Mouse (Mus musculus) stomach, postnatal 0 days (tissue): ENCODE data around the gene Wdr25. TPM values are rescaled to one million over a fixed set of nuclear protein-coding genes. Genes with fewer than 3 reads are reported as not detected.

ENCODE experiments used
- ATAC-seq: fragments of 200-750 bp; cut with Nextera tagmentation; 2 replicates; pipeline ENCODE4 v1.8.0; 2017; ENCODE audit not compliant: low FRiP score, low TSS enrichment
- DNase-seq: peaks from one replicate; pipeline ENCODE4 v3.0.0-alpha.2; 2016; ENCODE audit warnings: low spot score
- H3K27ac ChIP-seq: fragments of 300-500 bp; sonication (generic); replicated peaks from 2 replicates; pipeline ENCODE4 v1.5.1; 2014; ENCODE audit warnings: mild to moderate bottlenecking, control low read depth
- H3K27me3 ChIP-seq: fragments of 300-500 bp; sonication (generic); 2 replicates; pipeline ENCODE4 v1.6.1; 2014; ENCODE audit warnings: low read length; ENCODE audit not compliant: control insufficient read depth, insufficient read depth
- H3K36me3 ChIP-seq: fragments of 300-500 bp; sonication (generic); 2 replicates; pipeline ENCODE4 v1.6.1; 2014; ENCODE audit warnings: low read length, mixed read lengths; ENCODE audit not compliant: control insufficient read depth, insufficient read depth
- H3K4me1 ChIP-seq: fragments of 300-500 bp; sonication (generic); replicated peaks from 2 replicates; pipeline ENCODE4 v1.6.1; 2014; ENCODE audit warnings: antibody characterized with exemption; ENCODE audit not compliant: control insufficient read depth, insufficient read depth
- H3K4me2 ChIP-seq: fragments of 300-500 bp; sonication (generic); replicated peaks from 2 replicates; pipeline ENCODE4 v1.6.1; 2014; ENCODE audit warnings: low read depth, mild to moderate bottlenecking, control low read depth, moderate library complexity
- H3K4me3 ChIP-seq: fragments of 300-500 bp; sonication (generic); 2 replicates; pipeline ENCODE4 v1.5.1; 2014; ENCODE audit warnings: low read depth, low read length, control low read depth
- H3K9ac ChIP-seq: fragments of 300-500 bp; sonication (generic); 2 replicates; pipeline ENCODE4 v1.6.1; 2014; ENCODE audit warnings: mild to moderate bottlenecking, low read length, control low read depth, mixed read lengths
- H3K9me3 ChIP-seq: fragments of 300-500 bp; sonication (generic); 2 replicates; pipeline ENCODE4 v1.6.1; 2016; ENCODE audit warnings: low read length; ENCODE audit not compliant: control insufficient read depth
- CTCF ChIP-seq: IDR thresholded peaks from 2 replicates; pipeline ENCODE4 v1.5.1; 2016; ENCODE audit warnings: antibody characterized with exemption, low read depth, mild to moderate bottlenecking, moderate library complexity
- EP300 ChIP-seq: optimal IDR thresholded peaks from 2 replicates; pipeline ENCODE3; 2016; ENCODE audit warnings: antibody characterized with exemption
- WGBS: fragments of 180-500 bp; shearing (Covaris S2); extraction: QIAGEN DNeasy Blood & Tissue Kit; methylation state at CpG from one replicate; pipeline ENCODE4 v1.1.7; 2014; 5-methylcytosine and 5-hydroxymethylcytosine counted together
- polyA plus RNA-seq: library from polyadenylated mRNA; unstranded; fragments of >200 nt; fragmentation: Nextera tagmentation; extraction: Ambion mirVana; gene quantifications from 2 replicates; pipeline ENCODE4 v1.2.1, GENCODE M21; 2015

The Wdr25 gene
- polyA plus RNA-seq, 1 experiment from 2014 or later = 3.9 TPM

DNA sequence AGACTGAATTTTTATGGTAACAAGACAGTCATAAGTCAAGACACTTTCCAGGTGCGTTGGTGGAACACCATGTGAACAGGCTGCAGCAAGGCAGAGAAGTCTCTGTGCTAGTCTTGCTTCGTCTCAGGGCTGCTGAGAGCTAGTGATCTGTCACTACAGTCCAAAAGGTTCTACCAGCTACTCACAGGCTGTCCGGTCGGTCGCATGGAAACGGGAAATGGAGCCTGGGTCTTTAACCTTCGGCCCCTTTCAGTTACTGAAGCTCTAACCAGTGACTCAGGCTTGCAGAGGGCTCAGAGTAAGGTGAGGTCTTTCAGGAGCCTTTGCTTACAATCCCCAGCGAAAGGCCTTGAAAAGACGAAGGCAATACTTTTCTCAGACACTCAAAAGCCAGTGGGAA is 78.0 kb downstream of the Wdr25 start:
- H3K27ac ChIP-seq = no peak overlapping the region
- no peak for TF ChIP-seq CTCF
- TF ChIP-seq EP300 = no peak
- H3K4me3 ChIP-seq = no peak overlapping the region
- 0 out of 2 replicates have a peak, but pooled peaks have one; percentile 27 for ATAC-seq
- DNase-seq = no peak
- WGBS = 68% methylated on average over 9 of the region's 9 CpGs
- no peaks in the 10 kb centered on the region for H3K36me3 ChIP-seq
- no peaks in the 10 kb centered on the region for H3K27me3 ChIP-seq
- H3K4me2 ChIP-seq = no peak overlapping the region
- no peaks in the 10 kb centered on the region for H3K4me1 ChIP-seq
- no peaks in the 10 kb centered on the region for H3K9me3 ChIP-seq
- no peak overlapping the region for H3K9ac ChIP-seq

DNA sequence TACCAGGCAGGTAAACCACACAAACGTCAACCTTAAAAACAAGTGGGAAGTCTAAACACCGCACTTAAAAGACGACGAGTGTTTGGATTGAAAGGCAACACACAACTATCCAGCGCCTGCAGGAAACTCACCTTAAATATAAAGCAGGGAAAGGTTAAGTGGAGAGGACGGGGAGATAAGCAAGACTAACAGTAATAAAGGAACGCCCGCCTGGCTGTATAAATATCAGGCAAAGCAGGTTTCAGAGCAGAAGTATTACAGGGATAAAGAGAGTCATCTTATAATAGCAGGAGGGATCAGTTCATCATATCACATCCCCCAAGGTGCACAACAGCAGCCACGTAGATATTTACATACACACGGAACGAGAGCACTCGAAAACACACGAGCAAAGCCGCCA is 78.8 kb downstream of the Wdr25 start:
- no peaks in the 10 kb centered on the region for H3K27me3 ChIP-seq
- no peak overlapping the region for H3K27ac ChIP-seq
- H3K4me3 ChIP-seq = no peak overlapping the region
- no peaks in the 10 kb centered on the region for H3K36me3 ChIP-seq
- ATAC-seq (peak; percentile 59; the same call in 1 of the 2 replicates), DNase-seq (peak; percentile 30)
- no peak overlapping the region for H3K9ac ChIP-seq
- no peaks in the 10 kb centered on the region for H3K9me3 ChIP-seq
- H3K4me2 ChIP-seq = no peak overlapping the region
- H3K4me1 ChIP-seq = no peaks in the 10 kb centered on the region
- WGBS = 48% methylated on average over 14 of the region's 14 CpGs
- TF ChIP-seq EP300 (no peak), CTCF (no peak)

DNA sequence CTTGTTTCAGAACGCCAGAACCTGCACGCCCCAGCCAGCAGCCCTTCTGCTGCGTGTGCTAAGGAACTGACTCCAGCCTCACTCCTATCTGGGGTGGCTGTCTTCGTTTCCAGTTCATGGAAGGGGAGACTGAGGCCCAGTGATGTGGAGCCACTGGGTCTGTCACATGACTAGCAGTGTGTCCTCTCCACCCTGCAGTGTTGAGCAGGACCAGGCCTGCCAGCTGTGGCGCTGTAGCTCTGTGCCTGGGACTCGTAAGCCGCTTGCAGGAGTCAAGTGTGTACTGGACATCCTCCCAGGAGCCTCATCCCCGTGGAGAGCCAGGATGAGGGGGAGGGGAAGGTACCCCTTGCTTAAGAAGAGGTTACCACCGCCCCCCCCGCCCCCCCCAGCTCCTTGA is 86.5 kb downstream of the Wdr25 start:
- Histone ChIP-seq H3K4me2 (no peak overlapping the region), H3K4me1 (no peaks in the 10 kb centered on the region; the same call in 1 of the 2 replicates)
- ATAC-seq = no peak

DNA sequence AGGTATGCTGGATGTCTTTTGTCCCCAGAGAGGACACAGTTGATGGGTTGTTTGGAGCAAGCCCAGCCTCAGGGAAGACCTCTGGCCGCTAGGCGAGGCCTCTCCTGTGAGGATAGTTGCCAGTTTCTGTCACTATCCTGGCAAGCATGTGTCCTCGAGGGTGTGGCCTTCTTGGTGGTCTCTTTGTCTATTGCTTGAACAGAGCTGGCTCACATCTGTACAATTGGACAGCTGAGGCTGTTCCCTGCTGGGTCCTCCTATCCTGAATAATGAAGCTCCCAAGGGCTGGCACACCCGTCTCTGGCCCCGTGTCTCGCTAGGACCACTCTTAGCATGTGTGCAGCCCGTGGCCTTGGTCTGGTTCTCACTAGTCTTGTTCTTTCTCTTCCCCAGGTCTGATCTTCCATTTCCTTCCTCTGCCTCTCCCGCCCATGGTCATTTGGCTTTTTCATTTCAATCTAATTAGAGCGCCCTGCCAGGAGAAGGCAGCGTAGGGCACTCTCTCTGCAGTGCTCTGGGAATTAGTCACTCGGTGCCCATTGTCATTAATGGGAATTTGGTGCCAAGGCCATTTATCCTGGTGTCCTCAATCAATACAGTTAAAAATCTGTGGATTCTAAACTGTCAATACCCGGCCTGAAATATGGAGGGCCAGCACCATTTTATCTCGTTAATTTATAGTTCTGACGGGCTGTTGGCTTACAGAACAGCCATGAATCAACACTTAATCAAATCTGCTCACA is 88.7 kb downstream of the Wdr25 start:
- no peak overlapping the region for H3K4me2 ChIP-seq
- no peak overlapping the region for H3K27ac ChIP-seq
- H3K9ac ChIP-seq = no peak overlapping the region
- WGBS = 81% methylated on average over 14 of the region's 14 CpGs
- no peaks in the 10 kb centered on the region for H3K9me3 ChIP-seq
- no peak for TF ChIP-seq EP300
- TF ChIP-seq CTCF = no peak
- H3K4me1 ChIP-seq = no peaks in the 10 kb centered on the region; the same call in 1 of the 2 replicates
- no peaks in the 10 kb centered on the region for H3K36me3 ChIP-seq
- no peaks in the 10 kb centered on the region for H3K27me3 ChIP-seq
- ATAC-seq = no peak
- DNase-seq = no peak
- no peak overlapping the region for H3K4me3 ChIP-seq

More for the DNA sequence above, 86.5 kb downstream of the Wdr25 start:
- Histone ChIP-seq H3K36me3 (no peaks in the 10 kb centered on the region), H3K27me3 (no peaks in the 10 kb centered on the region), H3K9me3 (no peaks in the 10 kb centered on the region), H3K4me3 (no peak overlapping the region), H3K27ac (no peak overlapping the region), H3K9ac (no peak overlapping the region)
- DNase-seq = no peak
- WGBS = 41% methylated on average over 10 of the region's 10 CpGs
- peak; percentile 29; the same call in 1 of the 2 replicates for TF ChIP-seq CTCF
- TF ChIP-seq EP300 = no peak

DNA sequence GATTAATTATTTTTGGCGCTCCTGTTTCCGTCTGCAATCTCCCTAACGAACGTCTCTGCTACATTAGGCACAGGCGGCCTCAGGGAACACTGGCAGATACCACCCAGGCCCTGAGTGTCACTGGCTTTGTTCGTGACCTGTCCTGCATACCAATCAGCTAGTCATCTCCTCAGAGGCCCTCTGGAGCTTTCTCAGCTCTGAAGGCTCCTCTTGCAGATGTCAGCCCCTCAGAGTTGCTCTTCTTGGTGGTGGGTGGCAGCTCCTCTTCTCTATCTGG is 89.2 kb downstream of the Wdr25 start:
- TF ChIP-seq CTCF (no peak), EP300 (no peak)
- H3K9me3 ChIP-seq = no peaks in the 10 kb centered on the region
- no peak for ATAC-seq
- no peak overlapping the region for H3K9ac ChIP-seq
- H3K36me3 ChIP-seq = no peaks in the 10 kb centered on the region
- WGBS = 83% methylated on average over 6 of the region's 6 CpGs
- H3K27ac ChIP-seq = no peak overlapping the region
- DNase-seq = no peak
- no peak overlapping the region for H3K4me2 ChIP-seq
- H3K4me1 ChIP-seq = no peaks in the 10 kb centered on the region; the same call in 1 of the 2 replicates
- H3K27me3 ChIP-seq = no peaks in the 10 kb centered on the region
- no peak overlapping the region for H3K4me3 ChIP-seq

DNA sequence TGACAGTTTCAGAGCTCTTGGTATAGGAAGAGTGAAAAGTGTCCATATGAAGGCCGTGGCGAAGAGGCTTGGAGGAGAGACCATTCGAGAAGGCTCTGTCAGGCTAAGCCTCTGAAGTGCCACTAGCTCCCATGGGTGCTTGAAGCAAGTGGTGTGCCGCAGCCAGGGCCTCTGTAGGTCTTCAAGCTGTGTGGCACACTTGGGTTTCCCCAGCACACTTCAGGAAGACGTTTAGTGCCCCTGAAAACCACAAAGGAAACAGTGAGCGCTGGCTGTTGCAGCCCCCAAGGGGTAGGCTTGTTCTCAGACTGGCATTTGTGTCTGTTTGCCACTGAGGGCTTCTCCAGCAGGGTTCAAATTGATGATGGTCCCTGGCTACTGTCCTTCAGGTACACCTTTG is 90.1 kb downstream of the Wdr25 start:
- no peaks in the 10 kb centered on the region; the same call in 1 of the 2 replicates for H3K4me1 ChIP-seq
- H3K27me3 ChIP-seq = no peaks in the 10 kb centered on the region
- 83% methylated on average over 6 of the region's 6 CpGs for WGBS
- no peak for ATAC-seq
- no peak overlapping the region for H3K9ac ChIP-seq
- DNase-seq = no peak
- H3K4me3 ChIP-seq = no peak overlapping the region
- no peak overlapping the region for H3K4me2 ChIP-seq
- TF ChIP-seq CTCF (no peak), EP300 (no peak)
- H3K9me3 ChIP-seq = no peaks in the 10 kb centered on the region
- no peak overlapping the region for H3K27ac ChIP-seq
- H3K36me3 ChIP-seq = no peaks in the 10 kb centered on the region
